Mouse (Mus musculus) megakaryocyte, embryonic 14.5 days (primary cell): ENCODE measurements around the gene Gm48552.

ENCODE experiments used
- FLI1 ChIP-seq: IDR thresholded peaks from 2 replicates; pipeline ENCODE4 v1.6.1; 2012; ENCODE audit warnings: low read length, inconsistent platforms, mixed read lengths
- GATA1 ChIP-seq: IDR thresholded peaks from 3 replicates; pipeline ENCODE4 v1.6.1; 2012; ENCODE audit warnings: mixed read lengths, low read length, inconsistent platforms, borderline replicate concordance

DNA sequence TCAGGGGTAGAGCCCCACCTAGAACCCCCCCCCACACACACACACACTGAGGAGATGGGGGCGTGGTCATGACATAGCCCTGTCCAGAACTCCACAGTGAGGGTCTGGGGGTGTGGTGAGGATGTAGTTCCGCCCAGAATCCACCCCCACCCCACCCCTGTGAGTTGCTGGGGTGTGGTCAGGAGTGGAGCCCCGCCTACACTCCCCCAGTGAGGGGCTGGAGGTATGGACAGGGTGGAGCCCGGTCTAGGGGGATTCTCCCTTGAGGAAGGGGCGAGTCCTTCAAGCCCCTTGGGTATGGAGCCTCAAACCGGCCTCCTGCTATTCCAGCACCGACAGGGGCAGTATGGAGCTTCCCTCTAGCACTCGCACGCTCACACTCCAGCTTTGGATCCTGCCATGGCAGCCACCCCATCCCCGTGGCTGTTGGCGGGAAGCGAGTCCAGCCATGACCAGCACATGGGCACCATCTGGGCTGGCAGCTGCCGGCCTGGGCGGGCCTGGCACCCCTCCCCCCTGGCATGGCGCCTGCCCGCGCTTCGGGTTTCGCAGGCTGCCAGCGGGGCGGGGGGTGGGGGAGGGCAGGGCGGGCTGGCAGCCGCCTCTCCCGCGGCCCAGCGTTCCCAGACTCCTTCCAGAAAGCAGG, 27.9 kb downstream of the Gm48552 start:
- TF ChIP-seq GATA1 (no peak), FLI1 (no peak)
